Mouse (Mus musculus) liver, adult (tissue): ENCODE data around the gene Pnp.

ENCODE experiments used
- GATA4 ChIP-seq: IDR thresholded peaks from 2 replicates; pipeline ENCODE4 v1.6.1; 2014; ENCODE audit warnings: mild to moderate bottlenecking, low read length; ENCODE audit not compliant: insufficient replicate concordance

Gene Pnp

GRCm38 (mm10) chr14:50930754-50931492 lies at the start of gene Pnp, which contains the start of gene Pip4p1:
Pnp (plus strand) TSS chr14:50931082.
Pip4p1 (minus strand) TSS chr14:50930856.
- no peak for TF ChIP-seq GATA4

- no peak for TF ChIP-seq GATA4
Measured at GRCm38 (mm10) chr14:50891621-50892020, 39.3 kb upstream of the Pnp start.

- TF ChIP-seq GATA4 = no peak
Measured at GRCm38 (mm10) chr14:50892091-50892490, 38.8 kb upstream of the Pnp start.

GRCm38 (mm10) chr14:50892541-50893459 lies 38.1 kb upstream of the Pnp start:
- no peak for TF ChIP-seq GATA4

- TF ChIP-seq GATA4 = no peak
Measured at GRCm38 (mm10) chr14:50895407-50895806, 35.5 kb upstream of the Pnp start.

- TF ChIP-seq GATA4 = peak; percentile 54; the same call in 1 of the 2 replicates
Measured at GRCm38 (mm10) chr14:50895985-50896746, 34.7 kb upstream of the Pnp start.

- no peak for TF ChIP-seq GATA4
Measured at GRCm38 (mm10) chr14:50896747-50897373, 34.0 kb upstream of the Pnp start.

GRCm38 (mm10) chr14:50897374-50897765 lies 33.5 kb upstream of the Pnp start, which contains the start of gene Klhl33:
Klhl33 (minus strand) TSS chr14:50897507.
- no peak for TF ChIP-seq GATA4

GRCm38 (mm10) chr14:50903973-50904827 lies 26.7 kb upstream of the Pnp start:
- no peak for TF ChIP-seq GATA4

- TF ChIP-seq GATA4 = no peak
Measured at GRCm38 (mm10) chr14:50904828-50905129, 26.1 kb upstream of the Pnp start.

- no peak for TF ChIP-seq GATA4
Measured at GRCm38 (mm10) chr14:50908126-50908525, 22.8 kb upstream of the Pnp start.

- TF ChIP-seq GATA4 = no peak
Measured at GRCm38 (mm10) chr14:50911356-50911755, 19.5 kb upstream of the Pnp start.

- no peak for TF ChIP-seq GATA4
Measured at GRCm38 (mm10) chr14:50924281-50925064, 6.4 kb upstream of the Pnp start, which contains the start of the genes Osgep and Apex1. Osgep (minus strand) TSS chr14:50924893. Apex1 (plus strand) TSS chr14:50924968.

- no peak; the same call in 1 of the 2 replicates for TF ChIP-seq GATA4
Measured at GRCm38 (mm10) chr14:50925111-50925920, 5.6 kb upstream of the Pnp start.
